Mouse (Mus musculus): ENCODE measurements at regions not wholly inside any gene's neighbourhood (a gene's known extent, or its start where the extent isn't known, plus 50 kb on each side); places are given as distances from the start of the nearest gene placed in this dataset.
A peak's percentile ranks its signal among the peaks of the same experiment; 100 is the strongest.

GRCm38 (mm10) chr13:102487416-102488097, 205.8 kb upstream of the Cd180 start:
- H3K9ac ChIP-seq = no peak overlapping the region
- WGBS = 74% methylated on average over 4 of the region's 4 CpGs
- H3K9me3 ChIP-seq = no peaks in the 10 kb centered on the region
- H3K4me2 ChIP-seq (replicated peaks) = no peak overlapping the region
- no peak overlapping the region for H3K27ac ChIP-seq
- ATAC-seq (ENCODE audit: low FRiP score, low read depth) = no peak
- no peaks in the 10 kb centered on the region for H3K27me3 ChIP-seq (replicated peaks)
- H3K36me3 ChIP-seq = no peaks in the 10 kb centered on the region
- H3K4me3 ChIP-seq = no peak overlapping the region
- H3K4me1 ChIP-seq = no peaks in the 10 kb centered on the region

DNA sequence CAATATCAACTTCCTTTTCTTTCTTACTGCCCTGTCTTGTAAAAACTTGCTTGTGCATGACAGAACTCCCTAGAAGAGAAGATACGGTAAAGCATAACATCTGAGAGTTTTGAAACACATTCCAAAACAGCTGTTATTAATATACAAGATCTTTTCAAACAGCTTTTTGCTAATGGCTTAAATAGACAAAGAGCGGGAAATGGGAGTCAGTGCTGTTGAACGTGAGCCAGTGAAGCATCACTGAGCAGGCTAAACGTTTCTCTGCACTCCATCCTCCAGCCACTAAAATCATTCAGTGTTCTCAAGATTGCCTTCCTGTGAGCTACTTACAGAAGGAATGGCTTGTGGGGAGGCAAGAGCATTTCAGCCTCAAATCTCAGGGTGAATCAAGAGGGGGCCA, 202.0 kb upstream of the Cd180 start:
- Histone ChIP-seq H3K36me3 (no peaks in the 10 kb centered on the region), H3K27me3 (replicated peaks) (no peaks in the 10 kb centered on the region), H3K27ac (no peak overlapping the region), H3K4me1 (no peaks in the 10 kb centered on the region), H3K4me2 (replicated peaks) (no peak overlapping the region), H3K4me3 (no peak overlapping the region), H3K9ac (no peak overlapping the region), H3K9me3 (no peaks in the 10 kb centered on the region)
- ATAC-seq (ENCODE audit: low FRiP score, low read depth) = no peak
- 86% methylated on average over 4 of the region's 4 CpGs for WGBS

DNA sequence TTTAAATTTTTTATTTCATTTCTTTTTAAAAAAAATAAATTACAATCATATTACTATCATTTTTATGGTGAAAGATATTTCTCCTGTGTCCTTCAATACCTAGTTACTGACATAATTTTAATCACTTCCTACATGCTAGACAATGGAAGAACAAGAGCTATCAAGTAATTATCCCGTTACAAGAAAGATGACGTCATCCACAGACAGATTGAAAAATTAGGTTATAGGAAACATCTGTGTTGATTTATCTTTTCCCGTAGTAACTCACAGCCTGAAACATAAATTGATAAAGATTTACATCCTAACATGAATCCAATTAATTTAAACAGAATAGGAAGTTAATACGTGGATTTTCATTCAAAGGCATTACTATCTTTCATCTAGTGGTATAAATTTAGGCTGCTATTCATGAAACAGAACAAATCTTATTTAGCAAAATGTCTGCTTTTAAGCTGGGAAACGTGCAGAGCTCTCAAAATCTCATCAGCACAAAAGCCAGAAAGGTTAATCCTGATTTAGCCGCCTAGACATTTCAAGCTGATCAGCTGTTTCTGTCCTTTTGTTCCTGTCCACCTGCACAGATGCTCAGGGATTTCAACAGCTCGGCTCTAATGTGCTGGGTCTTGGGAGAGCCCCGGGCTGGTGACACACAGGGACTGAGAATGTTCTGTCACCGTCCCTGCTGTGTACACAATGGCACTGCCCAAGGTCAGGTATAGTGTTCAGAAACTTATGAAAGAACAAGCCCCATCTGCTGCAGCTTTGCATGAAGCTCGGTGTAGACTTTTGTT, 189.0 kb upstream of the Cd180 start:
- H3K9ac ChIP-seq = no peak overlapping the region
- no peaks in the 10 kb centered on the region for H3K36me3 ChIP-seq
- peak; percentile 53; the same call in 1 of the 2 replicates for ATAC-seq (ENCODE audit: low FRiP score, low read depth)
- H3K27me3 ChIP-seq (replicated peaks) = no peaks in the 10 kb centered on the region
- H3K4me3 ChIP-seq = no peak overlapping the region
- WGBS = 58% methylated on average over 10 of the region's 10 CpGs
- no peak overlapping the region for H3K27ac ChIP-seq
- H3K4me1 ChIP-seq = no peaks in the 10 kb centered on the region
- no peaks in the 10 kb centered on the region for H3K9me3 ChIP-seq
- H3K4me2 ChIP-seq (replicated peaks) = no peak overlapping the region

GRCm38 (mm10) chr13:102507226-102507625, 186.1 kb upstream of the Cd180 start:
- no peak overlapping the region for H3K4me2 ChIP-seq (replicated peaks)
- no peaks in the 10 kb centered on the region for H3K36me3 ChIP-seq
- H3K9ac ChIP-seq = no peak overlapping the region
- no peak overlapping the region for H3K4me3 ChIP-seq
- no peaks in the 10 kb centered on the region for H3K9me3 ChIP-seq
- H3K27ac ChIP-seq = no peak overlapping the region
- H3K4me1 ChIP-seq = no peaks in the 10 kb centered on the region
- no peak for ATAC-seq (ENCODE audit: low FRiP score, low read depth)
- 88% methylated on average over 1 of the region's 1 CpGs for WGBS
- no peaks in the 10 kb centered on the region for H3K27me3 ChIP-seq (replicated peaks)

- no peak overlapping the region for H3K4me2 ChIP-seq (replicated peaks)
- H3K4me3 ChIP-seq = no peak overlapping the region
- H3K9me3 ChIP-seq = no peaks in the 10 kb centered on the region
- H3K9ac ChIP-seq = no peak overlapping the region
- H3K4me1 ChIP-seq = no peaks in the 10 kb centered on the region
- no peak for ATAC-seq (ENCODE audit: low FRiP score, low read depth)
- H3K27ac ChIP-seq = no peak overlapping the region
- H3K36me3 ChIP-seq = no peaks in the 10 kb centered on the region
- no peaks in the 10 kb centered on the region for H3K27me3 ChIP-seq (replicated peaks)
These were observed 185.4 kb upstream of the Cd180 start for GRCm38 (mm10) chr13:102507916-102508315.

- no peak overlapping the region for H3K4me3 ChIP-seq
- no peaks in the 10 kb centered on the region for H3K4me1 ChIP-seq
- H3K9ac ChIP-seq = no peak overlapping the region
- WGBS = 87% methylated on average over 1 of the region's 1 CpGs
- no peaks in the 10 kb centered on the region for H3K27me3 ChIP-seq (replicated peaks)
- H3K9me3 ChIP-seq = no peaks in the 10 kb centered on the region
- no peak overlapping the region for H3K4me2 ChIP-seq (replicated peaks)
- ATAC-seq (ENCODE audit: low FRiP score, low read depth) = no peak
- no peaks in the 10 kb centered on the region for H3K36me3 ChIP-seq
- H3K27ac ChIP-seq = no peak overlapping the region
These were observed 182.6 kb upstream of the Cd180 start for GRCm38 (mm10) chr13:102510733-102511279.

DNA sequence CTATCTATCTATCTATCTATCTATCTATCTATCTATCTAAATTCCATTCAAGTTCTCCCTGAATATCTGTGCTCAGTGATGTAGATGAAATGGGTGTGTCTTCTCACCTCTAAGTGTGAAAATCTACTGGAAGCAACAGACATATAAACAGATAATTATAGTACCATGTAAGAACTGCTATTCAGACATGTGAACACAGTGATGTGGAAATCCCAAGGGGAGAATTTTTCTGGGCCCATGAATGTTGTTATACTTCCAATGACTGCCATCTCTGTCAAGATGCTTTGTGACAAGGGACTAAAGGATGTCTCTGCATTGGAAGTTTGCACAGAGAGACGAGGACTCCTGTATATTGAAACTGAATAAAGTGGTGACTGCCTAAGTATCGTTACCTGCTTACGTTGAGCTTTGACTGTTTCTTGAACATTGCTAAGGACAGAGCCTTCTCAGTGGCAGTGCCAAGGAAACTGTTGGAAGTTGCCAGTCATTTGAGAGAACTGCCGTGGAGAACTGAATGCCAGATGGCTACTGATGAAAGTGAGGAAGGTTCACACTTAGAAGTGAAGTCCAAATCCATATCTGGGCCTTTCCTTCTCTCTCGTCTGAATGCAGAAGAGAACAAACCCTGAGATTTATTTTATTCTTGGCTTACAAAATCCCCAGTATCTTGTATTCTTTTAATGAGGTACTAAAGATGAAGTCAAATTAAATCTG, 175.0 kb upstream of the Cd180 start:
- no peak overlapping the region for H3K27ac ChIP-seq
- H3K9ac ChIP-seq = no peak overlapping the region
- 87% methylated on average over 5 of the region's 5 CpGs for WGBS
- ATAC-seq (ENCODE audit: low FRiP score, low read depth) = no peak
- H3K9me3 ChIP-seq = no peaks in the 10 kb centered on the region
- H3K4me1 ChIP-seq = no peaks in the 10 kb centered on the region
- H3K4me3 ChIP-seq = no peak overlapping the region
- H3K4me2 ChIP-seq (replicated peaks) = no peak overlapping the region
- H3K27me3 ChIP-seq (replicated peaks) = no peaks in the 10 kb centered on the region
- no peaks in the 10 kb centered on the region for H3K36me3 ChIP-seq

- no peak overlapping the region for H3K27ac ChIP-seq
- no peaks in the 10 kb centered on the region for H3K9me3 ChIP-seq
- no peaks in the 10 kb centered on the region for H3K4me1 ChIP-seq
- H3K9ac ChIP-seq = no peak overlapping the region
- no peaks in the 10 kb centered on the region for H3K36me3 ChIP-seq
- no peak overlapping the region for H3K4me2 ChIP-seq (replicated peaks)
- no peak overlapping the region for H3K4me3 ChIP-seq
- no peak for ATAC-seq (ENCODE audit: low FRiP score, low read depth)
- 42% methylated on average over 1 of the region's 1 CpGs for WGBS
- H3K27me3 ChIP-seq (replicated peaks) = no peaks in the 10 kb centered on the region
These were observed 171.9 kb upstream of the Cd180 start for GRCm38 (mm10) chr13:102521427-102521826.

GRCm38 (mm10) chr13:102522080-102522479, 171.3 kb upstream of the Cd180 start:
- no peaks in the 10 kb centered on the region for H3K27me3 ChIP-seq (replicated peaks)
- H3K4me1 ChIP-seq = no peaks in the 10 kb centered on the region
- H3K36me3 ChIP-seq = no peaks in the 10 kb centered on the region
- H3K9me3 ChIP-seq = no peaks in the 10 kb centered on the region
- H3K9ac ChIP-seq = no peak overlapping the region
- H3K4me3 ChIP-seq = no peak overlapping the region
- H3K27ac ChIP-seq = no peak overlapping the region
- no peak for ATAC-seq (ENCODE audit: low FRiP score, low read depth)
- WGBS = 87% methylated on average over 1 of the region's 1 CpGs
- no peak overlapping the region for H3K4me2 ChIP-seq (replicated peaks)

DNA sequence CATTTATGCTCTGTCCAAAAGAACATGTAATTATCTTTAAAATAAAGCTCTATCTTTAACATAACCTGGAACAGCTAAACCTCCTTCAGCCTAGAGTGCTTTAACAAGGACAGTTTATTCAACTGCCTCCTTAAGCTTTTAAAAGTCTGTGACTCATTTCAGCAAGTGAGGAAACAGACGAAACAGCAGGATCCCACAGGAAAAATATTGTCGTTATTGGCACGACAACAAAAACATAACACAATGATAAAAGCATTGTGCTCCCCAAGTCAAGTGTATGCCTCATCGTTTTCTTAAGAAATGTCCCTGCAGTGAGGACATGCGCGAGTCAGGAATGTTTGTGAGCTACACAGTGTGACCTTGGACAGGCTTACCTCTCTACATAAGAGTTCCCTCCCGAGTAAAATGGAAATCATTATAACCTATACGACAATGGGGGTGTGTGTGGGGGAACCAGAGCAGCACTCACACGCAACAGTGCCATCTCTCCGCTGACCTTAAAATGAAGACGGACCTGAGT, 166.7 kb upstream of the Cd180 start:
- Histone ChIP-seq H3K9me3 (no peaks in the 10 kb centered on the region), H3K4me2 (replicated peaks) (no peak overlapping the region)
- ATAC-seq (ENCODE audit: low FRiP score, low read depth) = no peak

GRCm38 (mm10) chr13:102533784-102534183, 159.6 kb upstream of the Cd180 start:
- Histone ChIP-seq H3K4me2 (replicated peaks) (no peak overlapping the region), H3K4me1 (peaks cover 15% of the 10 kb centered on the region), H3K27ac (no peak overlapping the region), H3K9me3 (no peaks in the 10 kb centered on the region), H3K27me3 (replicated peaks) (no peaks in the 10 kb centered on the region), H3K9ac (no peak overlapping the region), H3K36me3 (no peaks in the 10 kb centered on the region), H3K4me3 (no peak overlapping the region)
- ATAC-seq (ENCODE audit: low FRiP score, low read depth) = peak; percentile 64
- 3% methylated on average over 4 of the region's 4 CpGs for WGBS

More for the DNA sequence above, 166.7 kb upstream of the Cd180 start:
- no peak overlapping the region for H3K27ac ChIP-seq
- no peaks in the 10 kb centered on the region for H3K36me3 ChIP-seq
- H3K27me3 ChIP-seq (replicated peaks) = no peaks in the 10 kb centered on the region
- no peaks in the 10 kb centered on the region for H3K4me1 ChIP-seq
- no peak overlapping the region for H3K9ac ChIP-seq
- 74% methylated on average over 11 of the region's 11 CpGs for WGBS
- H3K4me3 ChIP-seq = no peak overlapping the region
